Mouse (Mus musculus) spleen, adult 2 months (tissue): ENCODE results near the gene Hnrnpul1. TPM values are rescaled to one million over a fixed set of nuclear protein-coding genes. Genes with fewer than 3 reads are reported as not detected.
"Not testable (repeated sequence)": the region's sequence is repeated elsewhere in the genome, so short reads cannot be mapped to it uniquely, and the experiment has no call there.

Experiments
- DNase-seq, 2 experiments: peaks; one replicate each; pipeline versions ENCODE4 v3.0.0 to v3.0.0-alpha.2; 2012 to 2021; ENCODE audit warnings: low spot score in 2 of 2, low read depth in 1 of 2
- H3K27ac ChIP-seq: fragments of 200-500 bp; 2 replicates; pipeline ENCODE4 v1.5.1; 2012; ENCODE audit warnings: low read length, inconsistent platforms; ENCODE audit not compliant: insufficient read depth
- H3K27me3 ChIP-seq: fragments of 200-500 bp; 2 replicates; pipeline ENCODE4 v1.6.1; 2012; ENCODE audit warnings: mild to moderate bottlenecking, moderate library complexity, low read length, inconsistent platforms; ENCODE audit not compliant: control insufficient read depth, insufficient read depth
- H3K36me3 ChIP-seq: fragments of 200-500 bp; 2 replicates; pipeline ENCODE4 v1.6.1; 2012; ENCODE audit warnings: mild to moderate bottlenecking, low read length, inconsistent platforms; ENCODE audit not compliant: control insufficient read depth, insufficient read depth
- H3K4me1 ChIP-seq: fragments of 200-500 bp; 2 replicates; pipeline ENCODE4 v1.6.1; 2011; ENCODE audit warnings: inconsistent platforms; ENCODE audit not compliant: control insufficient read depth, insufficient read depth, insufficient read length
- H3K4me3 ChIP-seq: fragments of 200-500 bp; 2 replicates; pipeline ENCODE4 v1.5.1; 2011; ENCODE audit warnings: mild to moderate bottlenecking, inconsistent platforms; ENCODE audit not compliant: insufficient read depth, insufficient read length; ENCODE audit errors: extremely low read depth
- CTCF ChIP-seq: fragments of 200-500 bp; IDR thresholded peaks from 2 replicates; pipeline ENCODE4 v1.5.1; 2011; ENCODE audit warnings: mild to moderate bottlenecking, inconsistent platforms; ENCODE audit not compliant: insufficient read depth, insufficient read length, insufficient replicate concordance; ENCODE audit errors: extremely low read depth
- POLR2A ChIP-seq: fragments of 200-500 bp; IDR thresholded peaks from 2 replicates; pipeline ENCODE4 v1.6.1; 2011; ENCODE audit warnings: low read depth, low read length, inconsistent platforms
- WGBS: fragments of 180-500 bp; shearing (Covaris S2); methylation state at CpG from one replicate; pipeline ENCODE4 v1.1.7; 2018; 5-methylcytosine and 5-hydroxymethylcytosine counted together
- polyA plus RNA-seq: library from polyadenylated mRNA; depleted of rRNA; stranded (reverse); fragments of >200 nt; gene quantifications from 2 replicates; pipeline ENCODE4 v1.2.3, GENCODE M21; 2012

Hnrnpul1 gene
- polyA plus RNA-seq, 1 experiment = 49.6 TPM

- 78% methylated on average over 4 of the region's 4 CpGs for WGBS
- Histone ChIP-seq H3K27ac (no peak overlapping the region), H3K4me1 (no peaks in the 10 kb centered on the region), H3K27me3 (no peaks in the 10 kb centered on the region), H3K36me3 (peaks cover 62% of the 10 kb centered on the region), H3K4me3 (no peak overlapping the region)
- no peak for DNase-seq
- TF ChIP-seq POLR2A (no peak), CTCF (no peak)
These were observed 19.6 kb downstream of the Hnrnpul1 start for GRCm38 (mm10) chr7:25734991-25735390.

- no peak overlapping the region for H3K27ac ChIP-seq
These were observed 23.1 kb downstream of the Hnrnpul1 start for GRCm38 (mm10) chr7:25731294-25732055.

DNA sequence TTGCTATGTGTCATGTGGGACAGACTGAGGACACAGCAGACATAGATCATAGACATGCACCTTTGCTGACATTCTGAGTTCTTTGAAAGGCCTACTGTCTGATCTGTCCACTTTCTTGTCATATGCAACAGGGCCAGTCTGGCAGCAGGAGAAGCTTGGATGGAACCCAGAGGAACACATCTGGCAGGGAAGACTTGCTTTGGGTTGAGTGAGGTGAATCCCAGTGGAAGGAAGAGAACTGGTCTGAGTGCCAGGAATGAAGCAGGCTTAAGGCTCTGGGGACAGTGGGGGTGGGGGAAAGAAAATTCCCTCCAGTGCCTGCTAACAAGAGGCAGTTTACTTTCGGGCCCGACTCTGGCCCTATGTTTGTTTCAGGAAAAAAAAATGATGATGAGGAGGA is 24.7 kb downstream of the Hnrnpul1 start:
- no peak for DNase-seq
- Histone ChIP-seq H3K4me3 (no peak overlapping the region), H3K36me3 (peaks cover 76% of the 10 kb centered on the region), H3K27me3 (no peaks in the 10 kb centered on the region), H3K27ac (no peak overlapping the region), H3K4me1 (no peaks in the 10 kb centered on the region)
- TF ChIP-seq POLR2A (no peak), CTCF (no peak)
- WGBS = 81% methylated on average over 2 of the region's 2 CpGs

More at GRCm38 (mm10) chr7:25731294-25732055, 23.1 kb downstream of the Hnrnpul1 start:
- no peak overlapping the region for H3K4me3 ChIP-seq
- H3K4me1 ChIP-seq = no peaks in the 10 kb centered on the region
- peaks cover 69% of the 10 kb centered on the region for H3K36me3 ChIP-seq
- no peaks in the 10 kb centered on the region for H3K27me3 ChIP-seq
- 54% methylated on average over 8 of the region's 8 CpGs for WGBS
- no peak for DNase-seq
- TF ChIP-seq CTCF = no peak
- no peak for TF ChIP-seq POLR2A

DNA sequence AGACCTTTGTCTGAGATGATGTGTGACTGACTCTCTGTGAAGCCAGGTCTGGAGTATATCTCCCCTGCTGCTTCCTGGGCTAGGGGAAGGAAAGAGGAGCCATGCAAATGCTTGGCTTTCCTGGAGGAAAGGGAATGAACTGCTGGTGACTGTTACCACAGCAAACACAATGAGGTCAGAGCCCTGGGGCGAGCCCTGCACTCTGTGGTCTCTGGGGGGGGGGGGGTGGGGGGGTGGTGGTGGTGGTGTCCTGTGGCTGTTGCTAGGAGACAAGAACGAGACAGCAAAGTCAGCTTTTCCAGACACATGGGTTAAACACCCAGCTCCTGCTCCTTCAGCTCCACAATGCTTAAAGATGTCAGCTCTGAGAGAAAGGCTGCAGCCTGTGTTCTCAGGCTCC is 25.2 kb downstream of the Hnrnpul1 start:
- H3K4me1 ChIP-seq = no peaks in the 10 kb centered on the region
- TF ChIP-seq CTCF (no peak), POLR2A (no peak)

DNA sequence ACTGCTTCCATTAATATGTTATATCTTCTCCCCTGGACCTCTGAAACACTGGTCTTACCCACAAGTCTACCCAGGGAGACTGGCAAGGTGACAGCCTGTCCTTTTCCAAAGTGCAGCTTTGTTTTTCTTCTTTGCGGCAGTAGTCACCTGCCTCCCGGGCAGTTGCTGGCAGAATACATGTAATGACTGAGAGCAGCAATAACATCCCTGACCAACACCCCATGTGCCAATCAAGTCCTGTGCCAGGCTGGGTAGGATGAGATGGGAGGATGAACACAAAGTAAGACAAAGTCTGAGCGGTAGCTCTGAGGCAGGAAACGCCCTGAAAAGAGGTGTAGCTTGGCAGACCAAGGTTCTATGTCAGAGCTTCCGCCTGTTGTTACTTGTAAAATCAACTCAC is 26.8 kb downstream of the Hnrnpul1 start:
- Histone ChIP-seq H3K27ac (no peak overlapping the region), H3K4me1 (no peaks in the 10 kb centered on the region), H3K4me3 (no peak overlapping the region), H3K27me3 (no peaks in the 10 kb centered on the region), H3K36me3 (peaks cover 78% of the 10 kb centered on the region)
- TF ChIP-seq CTCF = no peak
- no peak for TF ChIP-seq POLR2A
- DNase-seq = no peak
- 94% methylated on average over 5 of the region's 5 CpGs for WGBS

More for the DNA sequence above, 25.2 kb downstream of the Hnrnpul1 start:
- 49% methylated on average over 2 of the region's 2 CpGs for WGBS
- Histone ChIP-seq H3K27me3 (no peaks in the 10 kb centered on the region), H3K27ac (no peak overlapping the region), H3K4me3 (no peak overlapping the region), H3K36me3 (peaks cover 77% of the 10 kb centered on the region)
- no peak for DNase-seq

- Histone ChIP-seq H3K4me1 (no peaks in the 10 kb centered on the region), H3K27me3 (no peaks in the 10 kb centered on the region), H3K4me3 (no peak overlapping the region), H3K27ac (no peak overlapping the region), H3K36me3 (peaks cover 70% of the 10 kb centered on the region)
- 91% methylated on average over 19 of the region's 19 CpGs for WGBS
- DNase-seq = no peak
- no peak for TF ChIP-seq CTCF
- no peak for TF ChIP-seq POLR2A
These were observed 28.7 kb downstream of the Hnrnpul1 start for GRCm38 (mm10) chr7:25725886-25726285.

DNA sequence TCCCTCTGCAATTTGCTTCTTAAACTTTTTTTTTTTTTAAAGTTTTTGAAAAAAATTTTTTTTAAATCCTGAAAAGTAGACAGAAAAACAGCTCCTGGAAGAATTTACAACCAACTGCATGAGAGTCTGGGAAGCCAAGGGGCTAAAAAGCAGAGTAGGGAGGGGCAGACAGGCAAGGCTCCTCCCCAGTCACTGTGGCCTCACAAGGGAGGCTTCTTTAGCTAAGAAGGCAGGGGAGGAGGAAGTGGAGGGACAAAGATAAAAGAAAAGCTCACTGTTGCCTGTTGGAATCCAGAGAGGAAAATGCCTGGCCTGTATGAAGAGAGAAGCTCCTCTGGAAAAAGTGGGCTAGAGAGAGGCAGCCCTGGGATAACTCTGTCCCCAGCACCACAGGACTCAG is 32.8 kb downstream of the Hnrnpul1 start:
- not testable (repeated sequence) for H3K27ac ChIP-seq, H3K4me1 ChIP-seq, H3K4me3 ChIP-seq, DNase-seq, H3K27me3 ChIP-seq
- peaks cover 43% of the 10 kb centered on the region for H3K36me3 ChIP-seq
